Mouse (Mus musculus) kidney, postnatal 36 days (tissue): ENCODE data around the gene Agrp.
"Not testable (repeated sequence)": the region's sequence is repeated elsewhere in the genome, so short reads cannot be mapped to it uniquely, and the experiment has no call there.

Source experiments
- DNase-seq, 2 experiments: peaks; one replicate each; pipeline ENCODE4 v3.0.0; 2021 to 2022; ENCODE audit warnings: mixed read lengths in 2 of 2

The Agrp gene

DNA sequence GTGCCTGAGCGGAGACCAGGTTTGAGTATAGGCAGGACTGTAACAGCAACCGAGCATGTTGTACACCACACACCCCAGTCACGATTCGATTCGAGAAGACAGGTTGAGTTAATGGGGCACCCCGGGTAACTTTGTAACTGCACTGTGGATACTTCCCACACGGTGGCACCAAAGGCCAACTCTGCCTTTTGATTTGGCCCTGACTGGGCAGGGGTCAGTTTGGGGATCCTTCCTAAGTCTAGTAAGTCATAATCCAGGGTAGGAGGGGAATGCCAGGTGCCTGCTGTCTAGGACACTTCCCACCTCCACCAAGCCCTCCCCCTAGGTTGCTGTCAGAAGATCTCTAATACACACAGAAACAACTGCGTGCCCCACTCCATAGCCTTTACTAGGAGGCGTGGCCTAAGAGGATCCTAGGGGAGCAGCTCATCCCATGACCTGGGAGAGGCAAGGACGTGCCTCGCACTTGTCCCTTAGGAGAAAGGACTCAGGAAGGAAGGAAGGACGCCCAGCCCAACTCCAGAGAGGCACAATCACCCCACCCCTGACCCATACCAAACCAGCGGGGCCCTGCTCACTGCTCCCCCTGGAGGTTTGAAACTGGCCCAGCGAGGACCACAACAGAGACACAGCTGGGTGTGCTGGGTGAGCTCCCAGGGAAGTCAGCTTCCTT, 40.7 kb downstream of the Agrp start:
- DNase-seq = peak; percentile 88 to 91

DNA sequence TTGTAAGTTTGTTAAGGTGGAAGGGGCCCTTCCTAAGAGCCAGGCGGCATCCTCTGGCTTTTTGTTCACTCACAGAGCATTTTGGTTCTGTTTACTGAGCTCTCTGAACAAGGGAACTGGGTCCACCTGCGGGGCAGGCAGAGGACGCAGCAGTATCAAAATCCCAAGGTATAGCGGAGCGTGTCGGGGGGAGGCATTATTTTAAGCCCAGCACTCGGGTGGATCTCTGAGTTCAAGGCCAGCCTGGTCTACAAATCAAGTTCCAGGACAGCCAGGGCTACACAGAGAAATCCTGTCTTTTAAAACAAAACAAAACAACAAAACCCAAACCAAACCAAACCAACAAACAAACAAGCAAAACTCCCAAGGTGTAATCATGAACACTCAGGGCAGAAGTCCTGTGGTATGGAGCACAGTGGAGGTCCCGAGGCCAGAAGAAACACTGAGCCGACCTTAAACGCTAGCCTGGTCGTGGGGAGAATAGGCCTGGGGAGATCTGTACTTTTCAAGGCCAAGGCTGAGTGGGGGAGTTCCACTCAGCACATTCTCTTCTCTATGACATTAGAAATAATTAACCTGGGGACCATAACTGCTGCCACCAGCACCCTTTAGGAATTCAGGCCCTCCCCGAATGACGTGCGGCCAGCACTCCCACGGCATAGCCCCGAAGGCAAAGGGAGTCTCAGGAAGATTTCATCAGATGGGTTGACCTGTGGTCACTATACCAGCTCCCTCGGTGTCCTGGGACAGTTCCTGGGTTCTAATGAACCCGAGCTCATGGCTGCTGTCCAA, 42.5 kb downstream of the Agrp start:
- peak; percentile 71 to 85 for DNase-seq

DNA sequence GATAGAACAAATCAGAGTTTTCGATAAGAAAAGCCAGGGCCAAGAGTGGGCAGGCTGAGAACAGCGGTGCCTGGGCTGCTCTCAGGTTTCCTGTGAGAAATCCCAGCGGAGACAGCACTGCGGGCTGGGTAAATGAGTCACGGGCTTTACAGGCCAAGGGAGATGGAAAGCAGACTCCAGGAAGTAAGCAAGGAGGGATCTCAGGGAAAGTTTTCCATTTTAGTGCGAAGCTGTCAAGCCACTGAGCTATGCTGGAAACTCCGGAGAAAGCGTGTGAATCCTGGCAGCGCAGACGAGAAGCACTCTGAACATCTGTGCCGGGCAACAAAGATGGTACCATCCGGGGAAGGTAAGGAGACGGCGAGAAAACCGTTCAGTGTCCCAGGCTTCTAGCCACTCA, 43.3 kb downstream of the Agrp start:
- peak; percentile 52 to 58 for DNase-seq

DNA sequence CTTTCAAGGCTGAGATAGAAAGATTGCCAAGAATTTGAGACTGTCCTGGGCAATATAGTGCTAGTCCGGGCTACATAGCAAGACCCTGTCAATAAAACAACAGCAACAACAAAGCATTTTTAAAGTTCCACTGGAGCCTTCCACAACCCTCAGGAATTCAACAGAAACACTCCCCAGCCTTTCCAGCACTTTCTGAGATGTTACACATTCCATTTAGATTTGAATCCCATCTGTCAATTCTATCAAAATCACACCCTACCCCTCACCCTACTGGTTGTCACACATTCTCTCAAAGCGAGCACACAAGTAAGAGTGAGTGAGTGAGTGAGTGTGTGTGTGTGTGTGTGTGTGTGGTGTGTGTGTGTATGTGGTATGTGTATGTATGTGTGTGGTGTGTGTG, 44.8 kb downstream of the Agrp start:
- DNase-seq = no peak

DNA sequence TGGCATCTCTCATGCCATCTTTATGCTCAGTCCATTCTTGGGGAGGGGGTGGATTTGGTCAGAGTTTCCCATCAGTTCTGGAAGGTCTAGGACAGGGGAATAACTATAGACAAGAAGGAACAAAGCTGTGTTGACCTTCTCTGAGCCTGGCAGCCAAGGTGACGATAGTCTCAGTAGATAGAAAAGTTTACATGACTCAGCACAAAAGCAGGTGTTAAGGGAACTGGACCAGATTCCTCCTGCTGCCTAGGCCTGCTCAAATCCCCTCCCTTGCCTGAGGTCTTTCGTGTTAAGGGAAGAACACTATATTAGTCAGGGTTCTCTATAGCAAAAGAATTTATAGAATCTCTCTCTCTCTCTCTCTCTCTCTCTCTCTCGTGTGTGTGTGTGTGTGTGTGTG, 57.5 kb downstream of the Agrp start:
- DNase-seq = no peak

DNA sequence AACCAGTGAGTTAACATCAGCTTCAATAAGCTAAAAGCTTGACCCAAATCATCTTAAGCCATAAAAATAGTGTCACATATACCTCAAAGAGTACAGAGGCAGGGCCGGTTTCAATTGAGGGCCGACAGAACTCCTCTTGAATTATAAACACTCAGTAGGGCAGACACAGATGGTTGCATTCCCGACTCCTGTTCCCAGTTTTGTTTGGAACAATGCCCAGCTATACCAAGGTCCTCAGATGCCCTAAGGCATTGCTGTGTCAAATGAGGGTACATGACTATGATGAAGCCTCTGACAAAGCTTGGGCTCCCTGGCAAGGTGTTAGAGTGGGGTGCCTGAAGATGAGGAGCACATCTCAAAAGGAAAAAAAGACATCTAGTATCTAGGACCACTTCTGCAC, 61.7 kb downstream of the Agrp start:
- no peak for DNase-seq

DNA sequence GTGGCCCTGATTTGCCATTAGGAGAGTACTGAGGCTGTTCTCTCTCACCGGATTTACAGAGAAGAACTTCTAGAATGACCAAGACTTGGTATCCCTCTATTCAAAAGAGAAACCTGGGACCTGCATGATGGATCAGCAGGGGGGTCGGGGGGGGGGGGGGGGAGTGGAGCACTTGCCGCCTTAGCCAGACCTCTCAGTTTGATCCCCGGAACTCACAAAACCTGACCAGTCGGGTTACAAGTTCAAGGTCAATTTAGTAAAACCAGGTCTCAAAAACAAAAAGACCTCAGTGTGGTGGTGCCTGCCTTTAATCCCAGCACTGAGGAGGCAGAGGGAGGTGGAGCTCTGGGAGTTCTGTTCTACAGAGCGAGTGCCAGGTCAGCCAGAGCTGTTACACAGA, 62.5 kb downstream of the Agrp start:
- DNase-seq = no peak

DNA sequence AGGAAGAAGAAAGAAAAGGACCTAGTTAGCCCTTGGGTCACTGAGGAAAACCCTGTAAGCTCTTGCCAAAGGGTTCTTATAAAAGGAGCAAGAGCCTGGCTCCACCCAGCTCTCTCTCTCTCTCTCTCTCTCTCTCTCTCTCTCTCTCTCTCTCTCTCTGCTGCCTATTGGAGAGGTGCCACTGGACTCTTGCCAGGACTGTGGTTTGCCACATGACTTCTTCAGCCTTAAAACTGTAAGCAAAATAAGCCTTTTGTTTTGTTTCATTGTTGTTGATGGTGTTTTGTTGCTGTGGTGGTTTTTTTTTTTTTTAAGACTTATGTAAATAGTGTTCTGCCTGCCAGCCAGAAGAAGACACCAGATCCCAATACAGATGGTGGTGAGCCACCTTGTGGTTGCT, 63.8 kb downstream of the Agrp start:
- DNase-seq = peak; percentile 62 to 82

DNA sequence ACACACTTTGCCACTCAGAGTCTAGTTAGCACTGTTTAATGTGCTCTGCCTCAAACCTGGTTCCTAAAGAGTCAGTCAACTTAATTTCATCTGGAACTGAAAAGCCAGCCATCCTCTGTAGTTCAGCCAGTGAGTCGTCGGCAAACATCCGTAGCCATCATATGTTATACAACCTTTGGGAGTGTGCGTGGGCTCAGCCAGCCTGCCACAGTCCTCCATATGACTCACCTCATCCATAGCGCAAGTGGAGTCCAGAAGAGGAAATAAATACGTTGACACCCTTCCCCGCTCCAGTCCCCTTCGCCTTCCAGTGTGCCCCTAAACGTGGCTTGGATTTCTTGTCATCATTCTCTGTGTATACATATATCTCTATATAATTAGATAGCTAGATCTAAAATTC, 65.4 kb downstream of the Agrp start:
- DNase-seq = no peak

DNA sequence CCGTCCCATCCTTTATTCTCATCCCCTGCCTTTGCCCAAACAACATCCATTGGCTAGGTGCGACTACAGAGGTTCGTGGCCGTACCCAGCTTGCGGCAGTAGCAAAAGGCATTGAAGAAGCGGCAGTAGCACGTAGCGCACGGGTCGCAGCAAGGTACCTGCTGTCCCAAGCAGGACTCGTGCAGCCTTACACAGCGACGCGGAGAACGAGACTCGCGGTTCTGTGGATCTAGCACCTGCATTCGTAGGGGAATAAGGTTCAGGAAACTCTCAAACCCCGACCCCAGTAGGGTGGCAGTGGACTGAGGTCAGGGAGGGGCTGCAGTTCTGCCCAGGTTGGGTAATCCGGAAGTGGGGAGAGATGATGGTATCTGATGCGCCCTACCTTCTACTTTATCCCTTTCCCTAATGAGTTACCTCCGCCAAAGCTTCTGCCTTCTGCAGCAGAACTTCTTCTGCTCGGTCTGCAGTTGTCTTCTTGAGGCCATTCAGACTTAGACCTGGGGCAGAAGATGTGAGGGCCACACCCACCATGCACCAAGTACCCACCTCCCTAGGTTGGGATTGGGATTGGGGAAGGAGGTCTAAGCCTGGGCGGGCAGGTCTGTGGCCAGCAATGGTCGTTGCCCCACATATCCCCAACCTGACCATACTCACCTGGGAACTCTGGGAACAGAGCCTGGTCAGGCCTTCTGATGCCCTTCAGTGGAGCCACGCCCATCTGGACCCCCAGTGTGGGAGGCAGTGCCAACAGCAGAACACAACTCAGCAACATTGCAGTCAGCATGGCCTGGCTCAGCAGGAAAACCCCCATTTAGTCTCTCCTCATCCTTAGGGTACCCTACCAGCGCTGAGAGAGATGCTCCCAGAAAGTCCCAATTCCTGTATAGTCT, 70.2 kb downstream of the Agrp start:
- peak in 1 of 2 experiments; percentile 43 for DNase-seq

DNA sequence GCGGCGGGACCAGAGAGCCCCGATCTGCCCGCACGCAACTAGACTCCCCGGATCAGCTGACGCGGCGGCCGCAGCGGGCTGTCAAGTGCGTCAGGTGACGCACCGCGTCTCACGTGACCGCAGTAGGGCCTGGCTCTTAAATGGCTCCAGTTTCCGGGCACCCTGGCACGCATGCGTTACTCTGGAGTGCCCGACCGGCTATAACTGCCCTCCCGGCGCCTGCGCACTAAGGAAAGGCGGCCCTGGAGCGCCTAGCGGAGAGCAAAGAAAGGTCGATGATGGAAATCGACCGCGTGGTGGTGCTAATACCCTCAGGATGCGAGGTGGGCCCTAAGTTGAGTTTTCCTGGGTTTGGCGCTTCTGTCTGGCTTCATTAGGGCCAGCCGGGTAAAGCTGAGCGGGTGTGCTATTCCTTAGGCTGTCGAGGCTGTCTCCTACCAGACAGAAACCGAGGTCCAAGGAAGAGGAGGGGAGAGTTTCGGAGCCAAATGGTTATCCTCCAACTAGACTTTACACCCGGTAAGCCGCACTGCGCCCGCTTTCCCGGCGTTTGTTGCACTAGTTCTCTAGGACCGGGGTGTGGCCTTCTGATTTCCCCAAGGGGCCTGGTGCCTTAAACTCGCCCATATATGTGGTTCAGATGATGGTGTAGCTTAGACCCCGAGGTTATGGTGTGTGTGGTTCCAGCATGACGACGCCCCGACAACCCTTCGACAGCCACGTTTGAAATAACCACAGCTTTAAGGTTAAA, 71.1 kb downstream of the Agrp start, which contains the start of gene Atp6v0d1:
TSS of gene Atp6v0d1 (minus strand) at position 96 of the 751 bp plus-strand sequence.
- peak; percentile 100 for DNase-seq

DNA sequence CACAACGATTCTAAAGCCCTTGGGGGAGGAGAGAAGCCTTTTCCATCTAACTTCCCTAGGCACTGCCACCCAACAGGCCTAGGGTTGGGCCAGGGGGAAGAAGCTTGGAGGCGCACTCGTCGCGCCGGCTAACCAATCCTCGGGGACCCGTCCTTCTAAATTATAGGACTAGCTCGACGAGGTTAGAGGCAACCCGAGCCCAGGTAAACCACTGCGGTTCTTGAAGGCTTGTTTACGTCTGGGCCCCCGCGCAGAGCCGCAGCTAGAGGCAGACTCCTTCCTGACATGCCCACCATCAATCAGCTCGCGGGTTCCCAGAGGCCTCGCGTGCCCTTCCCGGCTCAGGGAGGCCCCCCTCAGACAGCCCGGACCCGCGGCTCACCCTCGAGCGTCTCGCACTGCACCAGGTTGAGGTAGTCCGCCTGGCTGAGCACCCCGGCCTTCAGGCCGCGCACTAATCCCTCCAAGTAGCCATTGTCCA, 71.8 kb downstream of the Agrp start:
- DNase-seq = peak in 1 of 2 experiments; percentile 30

DNA sequence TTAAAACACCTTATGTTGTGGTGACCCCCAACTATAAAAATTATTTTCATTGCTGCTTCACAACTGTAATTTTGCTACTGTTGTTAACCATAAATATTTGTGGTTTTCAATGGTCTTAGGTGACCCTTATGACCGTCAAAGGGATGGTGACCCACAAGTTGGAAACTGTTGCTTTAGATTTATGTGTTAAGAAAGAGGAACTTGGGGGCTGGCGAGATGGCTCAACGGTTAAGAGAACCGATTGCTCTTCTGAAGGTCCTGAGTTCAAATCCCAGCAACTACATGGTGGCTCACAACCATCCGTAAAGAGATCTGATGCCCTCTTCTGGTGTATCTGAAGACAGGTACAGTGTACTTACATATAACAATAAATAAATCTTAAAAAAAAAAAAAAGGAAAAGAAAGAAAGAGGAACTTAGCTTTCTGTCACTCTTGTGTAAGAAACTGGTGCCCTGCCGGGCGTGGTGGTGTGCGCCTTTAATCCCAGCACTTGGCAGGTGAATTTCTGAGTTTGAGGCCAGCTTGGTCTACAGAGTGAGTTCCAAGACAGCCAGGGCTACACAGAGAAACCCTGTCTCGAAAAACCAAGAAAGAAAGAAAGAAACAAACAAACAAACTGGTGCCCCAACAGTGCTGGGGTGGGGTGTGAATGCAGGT, 72.5 kb downstream of the Agrp start:
- DNase-seq = not testable (repeated sequence)

DNA sequence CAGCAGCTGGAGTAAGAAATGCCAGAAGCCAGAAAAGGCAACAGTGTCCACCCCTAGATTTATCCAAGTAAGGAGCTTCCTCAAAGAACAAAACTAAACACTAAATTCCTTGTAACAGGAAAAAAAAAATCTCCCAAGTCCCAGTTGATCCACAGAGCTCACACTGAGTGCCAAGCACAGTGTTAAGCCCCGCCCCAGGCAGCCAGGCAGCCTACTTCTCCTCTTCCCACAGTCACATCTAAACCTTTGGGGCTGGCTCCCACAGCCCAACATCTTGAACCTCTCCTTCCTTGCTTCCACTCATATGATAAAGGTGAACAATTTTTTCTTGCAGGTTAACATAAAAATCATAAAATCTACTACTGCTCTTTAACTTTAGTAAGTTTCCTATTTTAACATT, 73.3 kb downstream of the Agrp start:
- peak in 1 of 2 experiments; percentile 35 for DNase-seq

DNA sequence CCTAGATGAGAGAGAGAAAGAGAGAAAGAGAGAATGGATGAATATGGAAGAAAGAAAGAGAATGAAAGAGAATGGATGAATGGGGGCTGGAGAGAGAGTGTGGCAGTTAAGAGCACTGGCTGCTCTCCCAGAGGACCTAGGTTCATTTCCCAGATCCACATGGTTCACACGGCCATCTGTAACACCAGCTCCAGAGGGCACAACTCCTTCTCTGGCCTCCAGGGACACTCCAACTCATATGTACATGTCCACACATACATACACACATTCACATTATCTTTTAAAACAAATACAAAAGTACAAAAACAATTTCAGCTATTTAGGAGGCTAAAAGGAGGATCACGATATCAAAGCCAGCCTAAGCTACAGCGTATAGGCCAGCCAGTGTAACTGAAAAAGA, 74.3 kb downstream of the Agrp start:
- no peak for DNase-seq

DNA sequence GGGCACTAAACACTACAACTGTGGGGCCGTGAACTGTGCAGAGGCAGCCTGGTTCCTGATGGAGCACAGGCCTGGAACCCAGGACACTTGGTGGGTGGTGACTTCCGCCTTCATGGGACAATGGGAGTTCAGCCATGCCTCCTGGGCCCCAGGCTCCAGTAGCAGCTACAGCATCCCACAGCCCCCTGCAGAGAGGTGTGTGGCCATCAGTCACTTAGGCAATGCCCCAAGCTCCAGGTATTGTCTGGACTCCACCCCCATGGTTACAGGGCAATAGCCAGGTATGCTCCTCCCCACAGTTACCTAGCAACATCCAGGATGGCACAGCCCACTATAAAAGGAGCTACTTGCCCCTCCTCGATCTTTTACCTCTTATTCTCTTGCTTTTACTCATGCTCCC, 82.0 kb downstream of the Agrp start:
- no peak for DNase-seq

DNA sequence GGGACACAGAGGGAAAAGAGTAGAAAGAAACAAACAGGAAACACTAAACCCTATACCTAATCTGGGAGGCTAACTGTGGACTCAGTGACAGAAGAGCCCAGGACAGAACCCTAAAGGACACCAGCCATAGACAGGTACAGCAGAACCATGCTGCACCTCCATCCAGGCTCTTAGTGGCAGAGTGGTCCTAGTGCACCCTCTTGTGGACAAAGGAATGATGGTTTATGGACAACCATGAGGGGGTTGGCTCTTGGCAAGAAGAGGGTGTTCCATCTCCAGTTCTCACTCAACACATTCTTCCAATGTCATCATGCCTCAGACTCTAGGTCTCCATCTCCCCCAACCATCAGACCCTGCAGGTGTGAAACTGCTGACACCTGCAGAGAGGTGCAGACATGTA, 83.1 kb downstream of the Agrp start:
- DNase-seq = peak; percentile 77

DNA sequence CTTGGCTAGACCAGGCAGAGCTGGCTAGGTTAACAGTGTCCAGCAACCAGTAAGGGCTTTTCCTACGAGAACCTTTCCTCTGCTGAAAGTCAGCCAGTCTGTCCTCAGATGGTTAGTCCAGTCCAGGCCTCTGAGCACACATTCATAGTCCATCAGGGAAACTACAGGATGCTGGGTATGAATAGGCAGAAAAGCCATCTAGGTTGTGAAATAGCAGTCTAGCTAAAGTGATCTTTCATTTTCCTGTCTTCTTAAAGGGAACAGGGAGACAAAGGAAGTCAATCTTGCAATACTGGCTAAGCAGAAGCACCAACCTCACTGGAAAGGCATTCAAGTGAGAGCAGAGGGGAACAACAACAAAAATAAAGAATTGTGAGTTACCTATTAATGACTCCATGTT, 84.4 kb downstream of the Agrp start:
- DNase-seq = no peak

DNA sequence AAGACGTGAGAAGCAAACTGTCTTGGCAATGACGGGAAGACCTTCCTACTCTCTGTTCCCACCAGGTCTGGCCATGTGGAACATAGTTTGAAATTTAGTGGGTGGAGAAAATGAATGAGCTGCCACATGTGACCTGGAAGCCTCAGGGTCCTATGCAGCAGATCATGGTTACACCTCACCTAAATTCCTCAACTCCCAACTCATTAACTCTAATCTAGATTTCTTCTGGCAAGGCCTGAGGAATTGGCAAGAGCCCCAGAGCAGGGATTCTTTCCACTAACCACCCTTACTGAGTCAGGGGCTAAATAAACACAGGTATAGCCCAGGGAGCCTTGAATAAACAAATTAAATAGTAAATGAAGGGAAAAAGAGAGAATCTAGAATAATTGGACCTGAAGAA, 85.2 kb downstream of the Agrp start:
- no peak for DNase-seq

DNA sequence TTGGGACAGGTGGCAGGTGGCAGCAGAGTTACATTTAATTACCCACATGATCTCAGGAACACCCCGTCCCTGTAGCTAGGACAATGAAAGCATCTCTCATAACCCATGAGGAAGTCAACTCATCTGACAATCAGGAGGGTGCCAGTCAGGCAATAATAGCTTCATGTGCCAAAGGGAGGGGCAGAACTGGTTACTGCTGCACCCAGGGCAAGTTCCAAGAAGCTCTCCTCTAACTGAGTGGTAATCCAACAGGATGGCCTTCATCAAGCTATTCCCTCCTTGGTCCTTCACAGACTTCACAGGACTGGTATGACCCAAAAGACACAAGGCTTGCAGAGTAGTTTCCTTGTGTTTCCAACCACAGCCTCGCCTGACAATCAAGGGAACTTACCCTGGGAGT, 87.1 kb downstream of the Agrp start:
- no peak for DNase-seq

DNA sequence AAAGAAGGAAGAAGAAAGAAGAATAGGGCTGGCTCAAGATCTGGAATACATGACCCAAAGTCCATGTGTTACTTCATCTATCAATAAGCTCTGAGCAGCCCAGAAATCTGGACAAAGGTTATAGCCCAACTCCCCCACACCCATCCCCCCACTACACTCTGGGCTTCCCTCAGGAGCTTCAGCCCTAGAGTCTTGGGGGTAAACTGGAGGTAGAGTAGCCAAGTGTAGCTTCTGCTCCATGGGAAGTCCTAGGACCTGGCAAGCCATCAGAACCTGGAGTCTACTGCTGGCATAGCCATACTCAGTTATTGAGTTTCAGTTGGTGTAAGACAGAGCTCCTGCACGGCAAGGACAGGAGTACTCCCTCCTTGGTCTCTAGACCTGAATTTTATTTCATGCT, 87.7 kb downstream of the Agrp start:
- DNase-seq = no peak
